Mouse (Mus musculus) layer of hippocampus, adult 8-10 months (tissue): ENCODE measurements around the gene 4930568D16Rik. TPM values are rescaled to one million over a fixed set of nuclear protein-coding genes. Genes with fewer than 3 reads are reported as not detected.

ENCODE experiments used
- DNase-seq, 2 experiments: peaks; one replicate each; pipeline ENCODE4 v3.0.0; 2022; ENCODE audit warnings: low spot score in 2 of 2
- total RNA-seq, 4 experiments: library from RNA; stranded (reverse); gene quantifications; 2 replicates each; pipeline ENCODE4 v1.2.4; 2022

The 4930568D16Rik gene
- total RNA-seq, 4 experiments from 2014 or later, result not detected

- DNase-seq, result no peak
These were observed 21.5 kb downstream of the 4930568D16Rik start for GRCm38 (mm10) chr2:35345984-35346383.

GRCm38 (mm10) chr2:35342605-35343004, 24.9 kb downstream of the 4930568D16Rik start:
- no peak for DNase-seq

- no peak for DNase-seq
These were observed 28.8 kb downstream of the 4930568D16Rik start for GRCm38 (mm10) chr2:35338707-35339106.

- DNase-seq, result no peak
These were observed 29.5 kb downstream of the 4930568D16Rik start for GRCm38 (mm10) chr2:35338036-35338435.

- DNase-seq, result no peak
These were observed 30.1 kb downstream of the 4930568D16Rik start for GRCm38 (mm10) chr2:35337419-35337818.

- peak; percentile 94 to 95 for DNase-seq
These were observed 30.9 kb downstream of the 4930568D16Rik start, which contains the start of gene Stom for GRCm38 (mm10) chr2:35336388-35337280. Stom (minus strand) TSS chr2:35336976.

- no peak for DNase-seq
These were observed 31.9 kb downstream of the 4930568D16Rik start for GRCm38 (mm10) chr2:35335620-35336019.

GRCm38 (mm10) chr2:35333670-35334069, 33.9 kb downstream of the 4930568D16Rik start:
- DNase-seq, result no peak

GRCm38 (mm10) chr2:35331205-35331604, 36.3 kb downstream of the 4930568D16Rik start:
- no peak for DNase-seq

GRCm38 (mm10) chr2:35329061-35329460, 38.5 kb downstream of the 4930568D16Rik start:
- DNase-seq, result no peak

GRCm38 (mm10) chr2:35328064-35328792, 39.3 kb downstream of the 4930568D16Rik start:
- no peak for DNase-seq

- DNase-seq, result no peak
These were observed 39.9 kb downstream of the 4930568D16Rik start for GRCm38 (mm10) chr2:35327583-35327982.

- no peak for DNase-seq
These were observed 40.6 kb downstream of the 4930568D16Rik start for GRCm38 (mm10) chr2:35326931-35327330.

- DNase-seq, result no peak
These were observed 41.6 kb downstream of the 4930568D16Rik start for GRCm38 (mm10) chr2:35325930-35326329.

- DNase-seq, result no peak
These were observed 44.9 kb downstream of the 4930568D16Rik start for GRCm38 (mm10) chr2:35322404-35323164.

GRCm38 (mm10) chr2:35320399-35320798, 47.1 kb downstream of the 4930568D16Rik start:
- DNase-seq, result no peak

GRCm38 (mm10) chr2:35318405-35318804, 49.1 kb downstream of the 4930568D16Rik start:
- DNase-seq, result no peak

- DNase-seq, result no peak
These were observed 49.9 kb downstream of the 4930568D16Rik start for GRCm38 (mm10) chr2:35317604-35318003.

GRCm38 (mm10) chr2:35314300-35314699, 53.2 kb downstream of the 4930568D16Rik start:
- DNase-seq, result no peak

- DNase-seq, result no peak
These were observed 57.5 kb downstream of the 4930568D16Rik start for GRCm38 (mm10) chr2:35309906-35310493.

- no peak for DNase-seq
These were observed 59.4 kb downstream of the 4930568D16Rik start for GRCm38 (mm10) chr2:35308166-35308565.
